Mouse (Mus musculus) kidney, adult 18-20 months (tissue): ENCODE data around the gene Cfap61.

ENCODE experiments used
- DNase-seq: peaks from one replicate; pipeline ENCODE4 v3.0.0; 2021

The Cfap61 gene

DNA sequence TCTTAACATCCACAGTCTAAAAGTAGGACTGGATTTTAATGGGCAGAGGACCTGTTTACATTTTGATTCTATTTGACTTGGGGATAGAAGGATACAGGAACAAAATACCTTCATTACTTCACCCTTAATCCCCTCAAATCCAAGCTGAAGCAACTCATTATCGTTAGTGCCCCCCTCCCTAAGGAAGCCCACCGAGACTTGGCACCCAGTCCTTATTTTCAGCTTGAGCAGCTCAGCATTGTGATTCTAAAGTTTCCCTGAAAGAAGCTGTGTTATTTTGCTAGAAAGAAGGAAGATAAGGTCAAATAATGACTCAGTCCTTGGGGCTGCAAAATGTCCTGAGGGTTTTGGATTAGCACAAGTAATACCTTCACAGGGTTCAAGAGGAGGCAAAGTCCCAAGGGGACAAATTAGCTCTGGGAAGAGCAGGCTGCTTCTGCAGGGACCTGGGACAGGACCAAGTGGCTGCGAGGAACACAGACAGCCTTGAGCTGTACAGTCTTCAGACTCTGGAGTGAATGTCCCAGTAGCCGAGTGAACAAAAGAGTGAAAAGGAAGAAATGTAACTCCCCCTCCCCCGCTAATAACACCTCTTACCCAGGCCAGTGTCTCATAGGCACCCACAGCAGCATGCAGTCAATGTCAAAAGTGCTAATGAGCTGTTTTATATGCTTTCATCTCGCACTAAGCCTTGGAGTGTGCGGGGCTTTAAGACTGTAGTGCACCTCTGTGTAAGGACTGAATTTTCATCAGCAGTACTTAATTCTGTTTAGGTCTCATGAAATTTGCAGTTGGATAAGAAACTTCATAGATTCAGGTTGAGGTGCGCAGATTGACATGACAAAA is 81.0 kb downstream of the Cfap61 start:
- DNase-seq = no peak

DNA sequence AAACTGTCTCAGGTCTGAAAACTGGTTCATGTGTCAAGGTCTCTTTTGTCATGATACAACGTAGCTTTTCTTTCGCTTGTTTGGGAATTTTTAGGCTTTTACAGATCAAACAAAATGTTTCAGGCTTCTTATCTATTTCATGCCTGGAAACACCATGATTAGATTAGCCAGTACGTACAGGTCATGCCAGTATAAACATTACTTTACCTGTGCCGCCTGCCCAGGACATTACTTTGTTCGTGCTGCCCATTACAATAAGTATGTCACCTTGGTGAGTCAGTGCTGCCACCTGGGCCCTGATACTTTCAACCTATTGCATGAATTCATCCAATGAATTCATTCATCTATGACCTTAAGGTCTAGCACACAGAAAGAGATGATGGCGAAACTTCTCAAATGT is 88.3 kb downstream of the Cfap61 start:
- DNase-seq = no peak

DNA sequence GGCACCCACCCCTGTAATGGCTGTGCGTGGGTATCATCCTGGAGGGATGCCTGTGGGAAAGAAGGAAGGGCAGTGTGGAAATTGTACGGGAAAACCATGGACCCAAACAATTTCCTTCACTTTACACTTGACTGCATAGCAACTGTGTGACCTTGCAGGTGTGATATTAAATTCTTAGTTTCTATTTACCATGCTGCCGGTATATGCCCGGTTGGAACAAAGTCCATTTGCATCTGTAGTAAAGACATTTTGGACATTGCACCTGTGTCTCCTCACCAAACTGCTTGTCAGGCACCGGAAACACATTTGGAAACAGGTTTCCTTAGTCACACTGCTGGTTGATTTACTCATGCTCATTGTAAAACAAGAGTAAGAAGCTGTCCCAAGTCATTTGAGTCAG is 109.1 kb downstream of the Cfap61 start:
- DNase-seq = no peak

DNA sequence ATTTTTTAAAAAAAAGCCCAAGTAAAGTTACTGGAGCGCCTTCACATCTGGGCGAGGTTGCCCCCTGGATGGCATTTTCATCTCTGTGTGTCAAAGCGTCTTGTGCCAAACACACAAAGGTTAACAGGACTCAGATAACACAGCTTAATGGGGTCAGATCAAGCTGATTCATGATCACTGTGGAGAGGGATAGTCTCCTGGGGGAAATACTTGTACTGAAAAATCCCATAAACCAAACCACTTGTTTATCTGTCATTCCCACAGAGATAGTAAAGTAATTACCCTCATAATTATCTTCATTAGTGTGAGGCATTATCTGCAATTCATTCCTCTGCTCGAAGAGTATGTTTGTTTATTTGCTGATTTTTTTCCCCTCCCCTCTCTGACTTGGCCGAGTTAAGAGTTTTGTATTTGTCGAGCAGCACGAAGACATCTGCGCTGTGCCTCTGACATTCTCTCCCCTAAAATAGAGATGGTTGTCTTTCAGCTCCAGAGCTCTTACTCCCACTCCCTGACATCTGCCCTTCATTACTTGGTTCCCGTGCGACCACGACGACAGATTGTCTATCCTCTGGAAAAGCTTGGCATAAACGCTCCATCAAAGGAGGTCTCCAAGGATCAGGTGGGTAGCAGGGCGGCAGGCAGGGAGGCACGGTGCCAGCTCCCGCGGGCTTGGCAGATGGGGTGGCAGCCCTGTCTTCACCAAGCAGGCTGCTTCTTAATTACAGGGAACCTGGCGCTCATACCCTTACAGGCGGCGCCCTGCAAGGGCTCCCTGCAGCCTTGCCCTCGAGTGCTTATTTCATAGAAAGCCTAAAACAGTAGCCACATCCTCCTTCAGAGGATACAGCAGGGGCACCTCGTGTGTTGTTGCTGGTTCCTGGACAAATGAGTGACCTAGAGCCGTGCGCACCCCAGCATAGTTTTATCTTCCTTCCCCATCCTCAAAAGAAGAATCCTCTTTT is 110.6 kb downstream of the Cfap61 start:
- no peak for DNase-seq

DNA sequence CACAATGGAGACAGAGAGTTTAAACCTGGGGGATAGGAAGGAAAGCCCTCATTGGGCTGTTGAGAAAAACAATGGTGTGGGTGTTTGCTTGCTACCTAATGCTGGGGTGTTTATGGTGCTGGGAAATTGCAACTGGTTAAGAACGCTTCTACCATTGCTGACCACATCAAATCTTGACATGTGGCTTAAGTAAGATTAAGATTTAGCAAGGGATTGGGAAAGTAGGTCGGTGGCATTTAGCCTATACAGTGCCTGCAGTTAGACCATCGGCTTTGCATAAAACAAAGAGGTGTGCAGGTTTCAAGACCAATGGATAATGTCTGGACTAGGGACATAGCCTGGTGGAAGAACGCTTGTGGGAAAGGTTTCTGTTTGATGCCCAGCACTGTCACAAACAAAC is 113.1 kb downstream of the Cfap61 start:
- no peak for DNase-seq

DNA sequence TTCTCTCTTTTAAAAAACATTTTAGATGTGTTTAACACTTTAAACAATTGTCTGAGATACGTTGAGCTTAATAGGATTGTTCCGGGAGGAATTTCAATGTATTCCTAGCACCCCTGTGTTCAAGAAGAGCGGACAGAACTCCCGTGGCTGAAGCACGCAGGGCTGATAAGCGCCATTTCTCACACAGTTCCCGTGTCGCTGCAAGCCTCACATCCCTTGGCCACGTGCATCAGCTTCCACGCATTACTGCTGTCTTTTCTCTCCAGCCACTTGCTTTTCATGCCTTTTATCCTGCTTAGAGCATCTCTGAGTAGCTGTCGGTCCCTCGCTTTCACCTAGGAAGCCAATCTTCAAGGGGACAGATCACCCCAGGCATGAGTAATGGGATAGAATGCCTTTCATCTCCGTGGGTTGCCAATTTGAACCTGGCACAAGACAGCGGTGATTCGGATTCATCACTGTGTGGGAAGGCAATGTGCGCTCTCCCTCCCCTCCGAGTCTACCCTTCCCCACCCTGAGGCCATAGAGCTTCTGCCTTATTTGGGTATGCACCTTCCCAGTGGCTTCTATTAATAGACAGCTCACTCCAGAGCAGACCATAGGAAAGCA is 113.7 kb downstream of the Cfap61 start:
- DNase-seq = no peak

DNA sequence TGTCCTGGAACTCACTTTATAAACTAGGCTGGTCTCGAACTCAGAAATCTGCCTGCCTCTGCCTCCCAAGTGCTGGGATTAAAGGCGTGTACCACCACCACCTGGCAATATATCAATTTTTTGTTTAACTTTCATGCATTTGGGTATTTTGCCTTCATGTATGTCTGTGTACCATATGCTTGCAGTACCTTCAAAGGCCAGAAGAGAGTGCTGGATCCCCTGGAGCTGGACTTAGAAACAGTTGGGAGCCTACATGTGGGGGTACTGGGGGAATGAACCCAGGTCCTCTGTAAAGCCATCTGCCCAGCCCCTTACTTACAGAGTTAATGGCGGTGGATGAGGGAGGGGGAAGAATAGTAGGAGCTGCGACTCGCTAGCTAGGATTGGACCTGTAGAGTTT is 114.8 kb downstream of the Cfap61 start:
- DNase-seq = no peak

DNA sequence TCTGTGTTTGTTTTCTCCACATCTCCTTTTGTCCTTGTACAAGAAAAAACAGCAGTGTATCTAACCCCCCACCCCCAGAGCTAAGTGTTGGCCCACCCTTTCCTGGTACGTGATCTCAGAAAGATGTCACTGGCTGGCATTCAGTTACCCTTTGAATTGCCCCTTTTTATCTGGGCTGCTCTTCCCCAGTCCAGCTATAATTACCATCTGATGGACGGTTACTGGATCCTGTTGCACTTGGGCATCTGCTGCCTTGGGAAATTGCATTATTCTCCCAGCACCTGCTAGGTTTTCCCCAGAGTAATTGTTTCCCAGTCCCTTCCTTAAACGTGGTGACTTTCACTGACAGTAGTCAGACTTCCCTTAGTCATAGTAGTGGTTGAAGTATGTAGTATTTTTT is 115.5 kb downstream of the Cfap61 start:
- DNase-seq = no peak

DNA sequence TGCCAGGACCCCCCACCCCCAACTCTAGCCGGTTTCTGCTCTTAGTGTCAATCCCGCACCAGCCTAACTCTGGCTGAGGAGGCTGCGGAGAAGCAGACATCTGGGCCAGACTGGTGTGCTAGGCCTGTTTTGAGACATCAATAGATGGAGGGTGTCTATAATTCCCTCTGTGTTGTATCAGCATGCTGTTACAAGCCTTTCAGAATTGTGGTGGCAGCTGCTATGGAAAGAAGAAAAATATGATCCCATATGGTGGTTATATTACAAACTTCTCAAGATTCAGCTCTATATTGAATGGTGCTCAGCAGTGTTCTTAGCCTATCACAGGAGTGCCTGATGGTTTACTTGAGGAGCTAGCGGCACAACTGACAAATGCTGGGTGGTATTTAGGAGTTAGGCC is 116.8 kb downstream of the Cfap61 start:
- DNase-seq = no peak

DNA sequence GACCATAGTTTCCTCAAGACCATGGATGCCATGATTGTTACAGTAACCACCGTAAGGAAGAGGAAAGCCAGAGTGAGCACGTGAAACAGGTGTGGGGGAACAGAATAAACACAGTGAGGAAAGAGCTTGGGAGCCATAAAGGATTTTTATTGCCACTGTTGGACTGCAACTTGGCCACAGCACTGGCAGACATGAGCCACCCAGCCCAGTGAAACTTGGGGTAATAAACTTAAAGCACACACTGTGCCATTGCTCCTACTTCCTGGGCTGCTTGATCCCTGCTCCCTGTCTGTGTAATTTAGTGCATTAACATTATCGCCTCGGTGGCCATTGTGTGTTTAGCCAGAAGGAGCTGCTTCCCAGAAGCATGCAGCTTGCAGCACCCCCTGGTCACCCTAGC is 122.5 kb downstream of the Cfap61 start:
- no peak for DNase-seq

DNA sequence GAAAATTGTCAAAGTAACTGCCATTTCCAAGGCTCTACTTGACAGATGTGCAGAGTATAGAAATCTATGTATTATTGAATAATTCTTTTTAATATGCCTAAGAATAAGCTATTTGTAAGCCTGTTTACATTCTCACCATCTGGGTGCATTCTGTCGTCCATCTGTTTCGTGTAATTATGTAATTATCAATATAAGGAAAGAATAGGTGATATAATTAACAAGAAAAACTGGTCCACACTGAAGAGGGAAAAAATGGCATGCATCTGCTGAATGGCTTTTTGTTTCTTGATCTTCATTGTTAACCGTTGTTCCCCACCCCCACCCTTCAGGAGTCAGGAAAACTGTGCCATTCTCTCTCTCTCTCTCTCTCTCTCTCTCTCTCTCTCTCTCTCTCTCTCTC is 124.2 kb downstream of the Cfap61 start:
- no peak for DNase-seq

DNA sequence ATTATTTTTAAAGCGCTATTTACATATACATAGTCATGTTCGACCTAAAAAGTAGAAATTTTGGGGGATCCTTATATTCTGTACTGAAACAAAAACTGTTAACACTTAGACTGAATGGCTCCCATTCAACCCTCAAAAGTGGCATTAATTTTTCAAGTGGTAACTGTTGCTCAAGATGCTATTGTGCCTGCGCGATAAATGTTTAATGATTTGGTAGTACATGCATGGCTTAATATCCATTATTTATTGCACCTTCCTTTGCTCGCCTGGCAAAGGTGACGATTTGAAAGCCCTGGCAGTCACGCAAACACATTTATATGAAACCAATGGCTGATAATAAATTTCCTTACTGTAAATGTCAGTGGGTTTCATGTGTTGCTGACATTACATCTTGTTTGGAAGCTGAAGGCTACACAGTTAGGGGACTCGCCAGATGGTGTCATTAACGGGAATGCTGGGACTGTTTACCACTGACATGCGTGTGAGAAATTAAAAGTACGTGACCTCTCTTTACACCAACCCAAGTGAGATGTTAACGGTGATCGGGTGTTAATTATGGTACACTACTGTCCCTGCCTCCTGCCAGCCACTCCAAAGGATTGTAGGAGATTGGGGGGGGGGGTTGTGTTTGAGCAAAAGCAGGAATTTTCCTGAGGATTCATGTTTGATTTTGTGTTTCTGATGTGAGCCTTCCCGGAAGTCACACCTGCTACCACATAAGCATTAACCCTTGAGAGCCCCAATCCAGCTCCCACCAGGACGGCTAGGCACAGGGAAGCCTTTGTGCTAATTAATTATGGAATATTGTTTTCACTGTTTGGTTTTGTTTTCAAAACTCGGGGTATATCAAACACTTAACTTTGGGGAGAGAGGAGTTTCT is 127.1 kb downstream of the Cfap61 start:
- no peak for DNase-seq

DNA sequence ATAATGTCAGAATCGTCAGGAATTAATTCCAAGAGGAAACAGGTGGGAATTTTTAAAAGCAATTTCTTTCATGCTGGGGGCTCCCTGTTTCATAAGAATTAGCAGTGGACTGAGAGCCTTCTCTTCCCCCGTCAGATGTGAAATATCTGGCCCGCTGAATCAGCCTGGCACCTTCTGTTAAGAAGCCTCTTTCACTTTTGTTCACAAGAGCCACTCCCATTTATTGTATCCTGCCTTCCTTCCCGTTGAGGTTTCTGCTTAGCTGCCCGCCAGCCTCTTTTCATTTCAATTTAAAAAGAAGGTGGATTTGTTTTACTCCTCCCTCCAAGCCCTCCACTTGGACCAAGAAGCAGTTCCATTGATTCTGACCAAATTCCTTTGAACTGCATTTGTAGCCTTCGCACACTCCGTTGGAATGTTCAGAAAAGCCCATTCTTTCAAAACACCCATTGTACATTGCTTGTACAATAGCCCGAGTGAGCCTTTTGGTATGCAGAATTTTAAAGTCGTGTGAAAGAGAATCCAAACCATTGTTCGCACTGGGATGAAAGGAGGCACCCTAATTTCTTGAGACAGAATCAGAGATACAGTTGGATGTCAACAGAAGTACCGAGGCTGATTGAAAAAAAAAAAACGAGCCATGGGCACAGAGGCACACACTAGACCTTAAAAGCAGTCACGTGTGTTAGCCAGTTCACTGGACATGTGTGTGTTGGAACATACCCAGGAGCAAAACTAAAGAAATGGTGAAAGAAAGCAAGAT is 127.9 kb downstream of the Cfap61 start:
- DNase-seq = no peak

DNA sequence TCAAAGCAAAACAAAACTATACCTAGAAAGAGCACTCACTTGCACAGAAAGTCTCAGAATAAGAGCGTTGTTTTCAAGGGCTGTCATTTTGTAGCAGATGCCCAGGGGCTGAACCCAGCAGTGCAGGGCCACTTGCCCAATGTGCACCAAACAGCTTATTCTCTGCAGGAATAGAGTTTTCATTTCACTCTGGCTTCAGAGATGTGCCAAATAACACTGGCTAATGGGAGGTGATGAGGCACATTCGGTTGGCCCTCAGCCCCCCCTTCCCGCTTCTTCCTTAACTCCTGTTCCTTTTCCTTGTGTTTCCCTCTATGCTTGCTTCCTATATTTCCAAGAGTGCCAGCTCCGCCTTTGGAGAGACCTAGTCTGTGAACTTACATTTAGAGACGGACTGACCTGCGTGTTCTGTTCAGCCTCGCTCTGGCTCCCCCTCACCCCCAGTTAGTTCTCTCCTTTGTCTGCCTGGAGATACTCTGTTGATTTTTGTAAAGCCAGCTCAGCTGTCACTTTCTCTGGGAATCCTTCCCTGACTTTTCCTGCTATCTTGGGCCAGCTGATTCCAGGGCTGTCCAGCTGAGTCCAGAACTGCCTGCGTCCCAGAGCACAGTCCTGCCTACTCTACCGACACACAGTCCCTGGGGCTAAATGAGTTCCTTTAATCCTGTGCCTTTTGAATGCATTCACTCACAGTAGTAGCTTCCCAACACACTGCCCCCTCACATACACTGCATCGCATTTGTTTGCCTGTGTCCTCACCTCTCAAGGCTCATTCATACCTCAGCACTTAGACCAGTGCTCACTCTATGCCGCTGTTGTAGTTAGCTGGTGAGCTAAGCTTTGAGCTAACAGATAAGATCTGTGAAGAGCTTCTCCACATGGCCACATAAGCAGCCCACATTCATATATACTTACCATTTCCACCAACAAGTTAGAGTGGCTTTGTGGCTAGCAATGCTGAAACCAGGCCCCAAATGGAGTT is 128.8 kb downstream of the Cfap61 start:
- DNase-seq = no peak

DNA sequence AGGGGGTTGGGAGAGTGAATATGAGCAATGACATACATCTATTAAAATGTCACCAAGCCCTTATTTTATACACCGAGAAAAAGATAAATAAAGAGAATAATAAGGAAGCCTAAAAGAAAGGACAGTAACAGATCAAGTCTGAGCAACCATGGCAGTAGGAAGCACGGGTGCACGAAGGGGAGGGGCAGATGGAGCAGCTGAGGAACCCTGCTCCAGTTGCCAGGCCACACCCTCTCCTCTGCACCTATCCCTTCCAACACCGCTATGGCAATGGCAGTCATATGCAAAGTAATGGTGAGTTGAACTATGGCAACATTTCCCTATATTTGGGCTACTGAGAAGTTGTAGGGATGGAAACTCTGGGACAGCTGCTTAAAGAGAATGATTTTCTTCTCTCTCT is 132.8 kb downstream of the Cfap61 start:
- no peak for DNase-seq

DNA sequence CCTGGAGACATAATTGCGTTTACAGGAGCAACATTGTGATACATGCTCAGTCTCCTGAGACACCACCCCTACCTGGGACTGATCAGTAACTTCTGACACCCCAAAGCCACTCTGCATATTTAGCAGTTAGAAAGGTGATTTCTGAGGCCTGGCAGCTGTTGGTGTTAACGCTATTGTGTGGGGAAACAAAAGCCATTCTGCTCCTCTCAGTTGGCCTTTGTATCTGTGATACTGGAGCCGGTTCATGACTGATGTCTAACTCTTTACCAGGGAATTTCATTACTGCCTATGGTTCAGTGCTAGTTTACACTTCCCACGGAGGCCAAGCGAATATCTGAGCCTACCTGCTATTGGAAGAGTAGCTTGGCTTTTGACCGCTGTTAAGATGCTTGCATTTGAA is 138.7 kb downstream of the Cfap61 start:
- no peak for DNase-seq

DNA sequence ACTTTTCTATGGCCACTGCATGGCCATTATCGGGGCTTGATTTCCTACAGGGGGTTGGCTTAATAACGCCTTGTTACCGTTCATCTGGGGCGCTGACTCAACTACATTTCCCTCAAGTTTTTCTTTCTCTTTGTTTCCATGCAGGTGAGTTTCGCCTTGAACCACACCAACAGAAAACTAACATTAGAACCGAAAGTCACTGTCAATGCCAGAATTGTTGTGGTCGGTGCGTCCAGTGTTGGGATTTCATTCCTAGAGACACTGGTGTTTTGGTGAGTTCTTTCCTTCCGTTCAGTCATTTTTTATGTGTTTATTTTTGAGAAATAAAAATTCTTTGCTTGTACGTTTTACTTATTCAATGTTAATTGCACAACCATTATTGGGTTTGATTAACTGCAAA is 142.5 kb downstream of the Cfap61 start:
- DNase-seq = no peak

DNA sequence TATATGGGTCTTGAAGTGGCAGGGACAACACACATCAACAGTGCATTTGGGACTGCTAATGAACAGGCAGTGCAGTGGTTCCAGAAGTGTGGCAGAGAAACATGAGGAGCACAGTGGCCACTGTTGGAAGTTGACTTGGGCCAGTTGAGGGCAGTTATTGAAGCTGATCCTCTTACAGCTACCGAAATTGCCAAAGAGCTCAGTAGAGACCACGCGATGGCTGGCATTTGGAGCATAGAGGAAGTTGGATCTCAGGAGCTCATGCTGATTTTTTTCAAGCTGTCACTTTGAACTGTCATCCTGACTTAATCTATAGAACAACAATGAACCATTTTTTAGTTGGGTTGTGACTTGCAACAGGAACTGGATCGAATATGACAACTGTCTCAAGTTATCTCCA is 145.7 kb downstream of the Cfap61 start:
- DNase-seq = no peak

DNA sequence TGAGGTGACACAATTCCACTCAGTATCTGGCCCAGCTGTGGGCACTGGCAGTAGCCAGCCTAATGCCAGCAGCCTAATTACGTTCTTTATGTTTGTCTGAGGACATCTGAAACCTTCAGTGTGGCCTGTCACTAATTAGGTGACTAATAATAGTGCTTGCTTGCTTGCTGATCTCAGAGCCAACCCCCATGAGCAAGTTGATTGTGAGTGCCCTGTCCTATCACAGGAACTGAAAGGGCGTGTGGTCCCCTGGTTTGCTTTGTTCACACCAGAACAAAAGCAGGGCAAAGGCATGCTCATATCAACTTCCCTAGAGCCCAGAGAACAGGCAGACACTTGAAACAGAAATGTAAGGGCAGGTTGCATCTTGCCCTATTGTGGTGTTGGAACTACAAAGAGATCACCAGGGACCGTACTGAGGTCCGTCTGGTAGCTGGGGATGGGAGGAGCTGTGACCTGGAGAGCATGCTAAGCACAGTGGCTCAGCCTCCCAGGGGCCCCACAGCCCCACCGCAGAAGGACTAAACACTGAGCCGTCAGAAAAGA is 148.8 kb downstream of the Cfap61 start:
- DNase-seq = no peak

DNA sequence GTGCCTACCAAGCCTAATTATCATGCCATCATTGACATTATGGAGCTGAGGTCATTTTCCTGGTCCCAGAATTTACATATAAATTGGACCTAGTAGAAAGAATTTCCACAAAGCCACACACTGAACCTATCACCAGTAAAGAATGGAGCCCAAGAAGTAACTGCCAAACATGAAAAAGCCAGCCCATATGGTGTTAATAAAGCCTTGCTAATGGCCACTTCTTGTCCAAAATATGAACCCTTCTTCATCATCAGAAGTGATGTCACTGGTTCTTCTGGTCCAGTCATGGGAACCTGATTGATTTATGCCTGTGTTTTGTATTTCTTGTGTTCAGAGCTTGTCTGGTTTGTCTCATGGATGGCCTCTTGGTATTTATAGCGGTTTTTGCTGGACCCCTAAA is 152.8 kb downstream of the Cfap61 start:
- DNase-seq = no peak
